Mouse (Mus musculus) stomach, embryonic 14.5 days (tissue): ENCODE data around the gene Trpm3. TPM values are rescaled to one million over a fixed set of nuclear protein-coding genes. Genes with fewer than 3 reads are reported as not detected.

Source experiments
- ATAC-seq: fragments of 200-750 bp; cut with Nextera tagmentation; 2 replicates; pipeline ENCODE4 v1.8.0; 2017; ENCODE audit warnings: low read depth, moderate TSS enrichment; ENCODE audit not compliant: insufficient number of reproducible peaks, insufficient read depth, low FRiP score
- H3K27ac ChIP-seq: fragments of 300-500 bp; sonication (generic); 2 replicates; pipeline ENCODE4 v1.5.1; 2014; ENCODE audit warnings: mild to moderate bottlenecking, low read length, moderate library complexity, mixed read lengths
- H3K27me3 ChIP-seq: fragments of 300-500 bp; sonication (generic); 2 replicates; pipeline ENCODE4 v1.6.1; 2014; ENCODE audit warnings: low read length, control low read depth, mixed read lengths; ENCODE audit not compliant: control insufficient read depth, insufficient read depth
- H3K36me3 ChIP-seq: fragments of 300-500 bp; sonication (generic); 2 replicates; pipeline ENCODE4 v1.6.1; 2014; ENCODE audit warnings: mild to moderate bottlenecking, control low read depth, low read length, moderate library complexity, mixed read lengths; ENCODE audit not compliant: control insufficient read depth, insufficient read depth
- H3K4me1 ChIP-seq: fragments of 300-500 bp; sonication (generic); 2 replicates; pipeline ENCODE4 v1.6.1; 2014; ENCODE audit warnings: low read length, control low read depth, mixed read lengths; ENCODE audit not compliant: control insufficient read depth, insufficient read depth
- H3K4me2 ChIP-seq: fragments of 300-500 bp; sonication (generic); replicated peaks from 2 replicates; pipeline ENCODE4 v1.6.1; 2014; ENCODE audit warnings: low read depth, low read length, control low read depth
- H3K4me3 ChIP-seq: fragments of 300-500 bp; sonication (generic); 2 replicates; pipeline ENCODE4 v1.5.1; 2014; ENCODE audit warnings: low read depth, low read length, control low read depth
- H3K9ac ChIP-seq: fragments of 300-500 bp; sonication (generic); replicated peaks from 2 replicates; pipeline ENCODE4 v1.6.1; 2014; ENCODE audit warnings: low read depth, mild to moderate bottlenecking, control low read depth, low read length, moderate library complexity, mixed read lengths
- H3K9me3 ChIP-seq: fragments of 300-500 bp; sonication (generic); 2 replicates; pipeline ENCODE4 v1.6.1; 2016; ENCODE audit warnings: low read depth, low read length, control low read depth; ENCODE audit not compliant: control insufficient read depth
- WGBS: fragments of 180-500 bp; shearing (Covaris S2); extraction: QIAGEN DNeasy Blood & Tissue Kit; methylation state at CpG from one replicate; pipeline ENCODE4 v1.1.7; 2014; 5-methylcytosine and 5-hydroxymethylcytosine counted together
- polyA plus RNA-seq: library from polyadenylated mRNA; unstranded; fragments of >200 nt; fragmentation: Nextera tagmentation; extraction: Ambion mirVana; gene quantifications from 2 replicates; pipeline ENCODE4 v1.2.1, GENCODE M21; 2014

Trpm3 gene
- polyA plus RNA-seq, 1 experiment from 2014 or later, result 0.97 TPM

DNA sequence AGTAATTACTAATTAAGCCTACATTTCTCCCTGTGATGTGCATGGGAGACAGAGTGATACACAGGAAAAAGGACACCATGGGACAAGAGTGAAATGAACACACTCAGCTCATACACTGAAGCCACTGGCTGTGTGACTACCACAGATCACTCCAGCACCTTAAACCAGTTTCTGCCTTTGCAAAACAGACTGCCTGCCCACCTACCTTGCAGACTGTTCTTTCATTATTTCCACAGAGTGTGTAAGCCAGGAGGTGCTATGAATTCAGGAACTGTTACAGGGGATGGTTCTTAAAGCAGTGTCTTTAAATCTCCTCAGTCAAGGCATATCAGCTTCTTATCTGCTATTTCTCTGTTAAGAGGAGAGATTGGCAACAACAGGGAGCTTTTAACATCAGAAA is 642.7 kb downstream of the Trpm3 start:
- no peaks in the 10 kb centered on the region for H3K4me1 ChIP-seq
- H3K9me3 ChIP-seq, result no peaks in the 10 kb centered on the region
- H3K9ac ChIP-seq, result no peak overlapping the region
- no peak overlapping the region for H3K4me3 ChIP-seq
- H3K27me3 ChIP-seq, result no peaks in the 10 kb centered on the region
- ATAC-seq, result no peak
- no peak overlapping the region for H3K27ac ChIP-seq
- no peaks in the 10 kb centered on the region for H3K36me3 ChIP-seq
- no peak overlapping the region for H3K4me2 ChIP-seq

GRCm38 (mm10) chr19:22783745-22784144 is 644.9 kb downstream of the Trpm3 start:
- Histone ChIP-seq H3K9ac (no peak overlapping the region), H3K27ac (no peak overlapping the region), H3K9me3 (no peaks in the 10 kb centered on the region), H3K27me3 (no peaks in the 10 kb centered on the region), H3K4me2 (no peak overlapping the region), H3K36me3 (no peaks in the 10 kb centered on the region), H3K4me3 (no peak overlapping the region), H3K4me1 (no peaks in the 10 kb centered on the region)
- WGBS, result 75% methylated on average over 2 of the region's 2 CpGs
- no peak for ATAC-seq

- no peaks in the 10 kb centered on the region for H3K9me3 ChIP-seq
- no peaks in the 10 kb centered on the region for H3K4me1 ChIP-seq
- no peak overlapping the region for H3K4me2 ChIP-seq
- no peaks in the 10 kb centered on the region for H3K27me3 ChIP-seq
- ATAC-seq, result no peak
- 88% methylated on average over 3 of the region's 3 CpGs for WGBS
- H3K9ac ChIP-seq, result no peak overlapping the region
- no peak overlapping the region for H3K27ac ChIP-seq
- no peaks in the 10 kb centered on the region for H3K36me3 ChIP-seq
- no peak overlapping the region for H3K4me3 ChIP-seq
These were observed 650.9 kb downstream of the Trpm3 start for GRCm38 (mm10) chr19:22789753-22790152.

GRCm38 (mm10) chr19:22796996-22797395 is 658.1 kb downstream of the Trpm3 start:
- Histone ChIP-seq H3K4me3 (no peak overlapping the region), H3K4me2 (no peak overlapping the region), H3K4me1 (no peaks in the 10 kb centered on the region), H3K36me3 (no peaks in the 10 kb centered on the region), H3K9me3 (no peaks in the 10 kb centered on the region; the same call in 1 of the 2 replicates), H3K9ac (no peak overlapping the region), H3K27ac (no peak overlapping the region), H3K27me3 (no peaks in the 10 kb centered on the region)
- WGBS, result 89% methylated on average over 2 of the region's 2 CpGs
- ATAC-seq, result no peak

DNA sequence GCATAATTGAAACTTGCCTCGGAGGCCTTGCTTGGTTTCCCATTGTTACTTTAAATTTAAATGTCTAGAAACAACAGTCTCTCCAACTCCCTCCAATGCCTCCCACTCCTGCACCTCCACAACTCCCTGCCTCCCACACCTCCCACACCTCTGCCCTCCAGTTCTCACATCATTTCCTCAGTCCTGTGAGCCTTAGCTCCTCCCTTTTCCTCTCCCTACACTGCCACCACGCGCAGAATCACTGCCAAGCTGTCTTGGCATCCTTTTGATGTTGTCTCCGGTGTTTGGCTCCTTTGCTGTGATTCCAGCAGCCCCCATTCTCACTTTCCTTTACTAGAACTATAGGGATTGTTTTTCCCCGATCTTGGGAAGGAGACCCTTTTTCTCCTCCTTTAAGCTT is 661.6 kb downstream of the Trpm3 start:
- no peaks in the 10 kb centered on the region for H3K27me3 ChIP-seq
- no peaks in the 10 kb centered on the region for H3K4me1 ChIP-seq
- no peaks in the 10 kb centered on the region for H3K9me3 ChIP-seq
- no peaks in the 10 kb centered on the region for H3K36me3 ChIP-seq
- whole genome bisulfite sequencing, result 38% methylated on average over 5 of the region's 5 CpGs
- no peak overlapping the region for H3K27ac ChIP-seq
- no peak overlapping the region for H3K4me3 ChIP-seq
- no peak overlapping the region for H3K4me2 ChIP-seq
- no peak overlapping the region for H3K9ac ChIP-seq
- no peak for ATAC-seq

DNA sequence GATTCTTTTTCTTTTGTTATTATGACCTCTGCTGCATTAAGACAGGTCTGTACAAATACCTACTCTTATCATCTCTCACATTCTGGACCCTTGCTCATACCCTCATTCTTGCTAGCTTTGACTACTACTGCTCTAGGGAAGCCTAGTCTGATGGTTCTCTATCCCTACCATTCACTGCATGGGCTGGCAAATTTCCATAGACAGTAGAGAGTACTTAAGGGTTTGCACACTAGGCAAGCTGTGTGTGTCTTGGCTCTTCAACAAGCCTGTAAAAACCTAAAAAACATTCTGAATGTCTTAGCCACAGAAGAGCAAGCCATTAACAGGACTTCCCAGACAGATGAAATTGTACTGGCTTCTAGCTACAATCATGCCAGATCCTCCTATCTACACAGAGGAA is 664.5 kb downstream of the Trpm3 start:
- Histone ChIP-seq H3K27ac (no peak overlapping the region), H3K4me2 (no peak overlapping the region), H3K36me3 (no peaks in the 10 kb centered on the region), H3K9ac (no peak overlapping the region), H3K4me1 (no peaks in the 10 kb centered on the region), H3K9me3 (no peaks in the 10 kb centered on the region), H3K4me3 (no peak overlapping the region), H3K27me3 (no peaks in the 10 kb centered on the region)
- ATAC-seq, result no peak

DNA sequence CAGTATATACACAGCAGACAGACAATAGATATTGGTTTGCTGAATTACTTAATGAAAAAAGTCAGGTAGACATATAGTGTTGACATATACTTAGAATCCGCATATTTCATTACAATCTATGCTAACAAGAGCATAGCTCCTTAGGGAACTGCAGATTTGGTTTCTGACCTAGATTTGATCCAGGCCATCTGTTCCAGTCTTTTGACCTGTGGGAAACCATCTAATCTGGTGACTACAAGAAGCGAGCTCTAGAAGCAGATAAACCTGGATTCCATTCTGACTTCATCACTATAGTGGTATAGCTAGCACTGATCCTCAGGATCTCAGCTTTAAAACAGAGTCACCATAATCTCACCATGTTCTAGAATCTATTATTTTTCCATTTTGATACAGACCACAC is 665.5 kb downstream of the Trpm3 start:
- no peak for ATAC-seq

GRCm38 (mm10) chr19:22810247-22810646 is 671.4 kb downstream of the Trpm3 start:
- no peaks in the 10 kb centered on the region for H3K9me3 ChIP-seq
- WGBS, result 81% methylated on average over 3 of the region's 3 CpGs
- no peak overlapping the region for H3K27ac ChIP-seq
- ATAC-seq, result no peak
- no peak overlapping the region for H3K4me2 ChIP-seq
- no peak overlapping the region for H3K4me3 ChIP-seq
- H3K27me3 ChIP-seq, result no peaks in the 10 kb centered on the region
- H3K36me3 ChIP-seq, result no peaks in the 10 kb centered on the region
- H3K4me1 ChIP-seq, result no peaks in the 10 kb centered on the region
- no peak overlapping the region for H3K9ac ChIP-seq

More for the DNA sequence above, 665.5 kb downstream of the Trpm3 start:
- H3K36me3 ChIP-seq, result no peaks in the 10 kb centered on the region
- no peaks in the 10 kb centered on the region for H3K4me1 ChIP-seq
- H3K4me3 ChIP-seq, result no peak overlapping the region
- no peak overlapping the region for H3K27ac ChIP-seq
- no peaks in the 10 kb centered on the region for H3K9me3 ChIP-seq
- no peaks in the 10 kb centered on the region for H3K27me3 ChIP-seq
- no peak overlapping the region for H3K9ac ChIP-seq
- H3K4me2 ChIP-seq, result no peak overlapping the region
- 75% methylated on average over 2 of the region's 2 CpGs for WGBS

GRCm38 (mm10) chr19:22821741-22822140 is 682.9 kb downstream of the Trpm3 start:
- no peak overlapping the region for H3K9ac ChIP-seq
- no peaks in the 10 kb centered on the region for H3K27me3 ChIP-seq
- WGBS, result 76% methylated on average over 8 of the region's 8 CpGs
- H3K4me1 ChIP-seq, result no peaks in the 10 kb centered on the region
- no peak overlapping the region for H3K4me3 ChIP-seq
- H3K27ac ChIP-seq, result no peak overlapping the region
- ATAC-seq, result no peak
- H3K4me2 ChIP-seq, result no peak overlapping the region
- H3K36me3 ChIP-seq, result no peaks in the 10 kb centered on the region
- no peaks in the 10 kb centered on the region for H3K9me3 ChIP-seq
